Mouse (Mus musculus) intestine, postnatal 0 days (tissue): ENCODE measurements around the gene Rpn1. TPM values are rescaled to one million over a fixed set of nuclear protein-coding genes. Genes with fewer than 3 reads are reported as not detected.

Experiments used
- ATAC-seq: fragments of 200-750 bp; cut with Nextera tagmentation; 2 replicates; pipeline ENCODE4 v1.8.0; 2017; ENCODE audit warnings: mild to moderate bottlenecking, moderate TSS enrichment, moderate library complexity
- H3K27ac ChIP-seq: fragments of 300-500 bp; sonication (generic); 2 replicates; pipeline ENCODE4 v1.5.1; 2014; ENCODE audit warnings: mild to moderate bottlenecking, low read depth, low read length, moderate library complexity
- H3K27me3 ChIP-seq: fragments of 300-500 bp; sonication (generic); replicated peaks from 2 replicates; pipeline ENCODE4 v1.6.1; 2014; ENCODE audit warnings: low read length, mixed read lengths; ENCODE audit not compliant: control insufficient read depth, insufficient read depth
- H3K36me3 ChIP-seq: fragments of 300-500 bp; sonication (generic); 2 replicates; pipeline ENCODE4 v1.6.1; 2014; ENCODE audit warnings: mild to moderate bottlenecking, moderate library complexity; ENCODE audit not compliant: control insufficient read depth, insufficient read depth
- H3K4me1 ChIP-seq: fragments of 300-500 bp; sonication (generic); replicated peaks from 2 replicates; pipeline ENCODE4 v1.6.1; 2014; ENCODE audit warnings: antibody characterized with exemption, low read length, mixed read lengths; ENCODE audit not compliant: control insufficient read depth, insufficient read depth
- H3K4me2 ChIP-seq: fragments of 300-500 bp; sonication (generic); replicated peaks from 2 replicates; pipeline ENCODE4 v1.6.1; 2014; ENCODE audit warnings: low read depth, mild to moderate bottlenecking, moderate library complexity
- H3K4me3 ChIP-seq: fragments of 300-500 bp; sonication (generic); 2 replicates; pipeline ENCODE4 v1.5.1; 2014; ENCODE audit warnings: low read depth, low read length
- H3K9ac ChIP-seq: fragments of 300-500 bp; sonication (generic); 2 replicates; pipeline ENCODE4 v1.6.1; 2014; ENCODE audit warnings: mild to moderate bottlenecking, low read depth, low read length
- H3K9me3 ChIP-seq: fragments of 300-500 bp; sonication (generic); 2 replicates; pipeline ENCODE4 v1.6.1; 2016; ENCODE audit warnings: mixed run types; ENCODE audit not compliant: control insufficient read depth
- CTCF ChIP-seq: sonication (generic); IDR thresholded peaks from 2 replicates; pipeline ENCODE4 v1.5.1; 2016; ENCODE audit warnings: low read depth, mild to moderate bottlenecking, control low read depth, antibody characterized with exemption, moderate library complexity
- WGBS: fragments of 180-500 bp; shearing (Covaris S2); extraction: QIAGEN DNeasy Blood & Tissue Kit; methylation state at CpG from one replicate; pipeline ENCODE4 v1.1.7; 2014; 5-methylcytosine and 5-hydroxymethylcytosine counted together
- polyA plus RNA-seq: library from polyadenylated mRNA; unstranded; fragments of >200 nt; fragmentation: Nextera tagmentation; extraction: Ambion mirVana; gene quantifications from 2 replicates; pipeline ENCODE4 v1.2.1, GENCODE M21; 2015

Rpn1 gene
- polyA plus RNA-seq, 1 experiment from 2014 or later = 184 TPM

- no peak overlapping the region for H3K4me2 ChIP-seq
- TF ChIP-seq CTCF = no peak
- ATAC-seq = no peak
- H3K9me3 ChIP-seq = no peaks in the 10 kb centered on the region
- no peak overlapping the region for H3K4me3 ChIP-seq
- no peaks in the 10 kb centered on the region for H3K36me3 ChIP-seq
- H3K9ac ChIP-seq = no peak overlapping the region
- H3K27ac ChIP-seq = no peak overlapping the region
- H3K27me3 ChIP-seq = no peaks in the 10 kb centered on the region
- 70% methylated on average over 4 of the region's 4 CpGs for WGBS
- H3K4me1 ChIP-seq = no peaks in the 10 kb centered on the region
Observed at GRCm38 (mm10) chr6:88062398-88062797, 21.9 kb upstream of the Rpn1 start.

- H3K4me3 ChIP-seq = no peak overlapping the region
- no peak overlapping the region for H3K27ac ChIP-seq
- no peaks in the 10 kb centered on the region for H3K4me1 ChIP-seq
- no peak overlapping the region for H3K4me2 ChIP-seq
- no peaks in the 10 kb centered on the region for H3K27me3 ChIP-seq
- no peaks in the 10 kb centered on the region for H3K9me3 ChIP-seq
- no peak for ATAC-seq
- WGBS = 72% methylated on average over 3 of the region's 3 CpGs
- no peaks in the 10 kb centered on the region for H3K36me3 ChIP-seq
- no peak overlapping the region for H3K9ac ChIP-seq
- no peak for TF ChIP-seq CTCF
Observed at GRCm38 (mm10) chr6:88064072-88064642, 20.1 kb upstream of the Rpn1 start.

DNA sequence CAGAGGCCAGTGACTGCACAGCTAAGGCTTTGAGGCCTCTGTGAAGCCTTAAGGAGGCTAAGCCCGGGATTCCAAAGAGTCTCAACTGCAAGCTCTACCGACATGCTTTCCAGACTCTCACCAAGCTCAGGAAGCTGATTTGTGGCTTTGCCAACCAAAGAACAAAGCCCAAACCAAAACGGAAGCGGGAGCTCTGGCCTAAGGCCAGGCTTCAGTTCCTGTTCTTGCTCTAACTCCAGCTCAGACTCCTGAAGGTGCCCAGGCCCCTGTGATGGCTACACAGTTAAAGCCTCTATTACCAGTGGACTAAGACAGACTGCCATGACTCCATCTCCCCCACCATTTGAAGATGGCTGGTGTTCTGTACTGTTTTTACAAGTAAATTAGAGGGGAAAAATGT lies 19.2 kb upstream of the Rpn1 start:
- WGBS = 62% methylated on average over 4 of the region's 4 CpGs
- Histone ChIP-seq H3K27me3 (no peaks in the 10 kb centered on the region), H3K4me1 (no peaks in the 10 kb centered on the region), H3K36me3 (no peaks in the 10 kb centered on the region), H3K4me3 (no peak overlapping the region), H3K9ac (no peak overlapping the region), H3K4me2 (no peak overlapping the region), H3K9me3 (no peaks in the 10 kb centered on the region), H3K27ac (no peak overlapping the region)
- ATAC-seq = no peak
- no peak for TF ChIP-seq CTCF

DNA sequence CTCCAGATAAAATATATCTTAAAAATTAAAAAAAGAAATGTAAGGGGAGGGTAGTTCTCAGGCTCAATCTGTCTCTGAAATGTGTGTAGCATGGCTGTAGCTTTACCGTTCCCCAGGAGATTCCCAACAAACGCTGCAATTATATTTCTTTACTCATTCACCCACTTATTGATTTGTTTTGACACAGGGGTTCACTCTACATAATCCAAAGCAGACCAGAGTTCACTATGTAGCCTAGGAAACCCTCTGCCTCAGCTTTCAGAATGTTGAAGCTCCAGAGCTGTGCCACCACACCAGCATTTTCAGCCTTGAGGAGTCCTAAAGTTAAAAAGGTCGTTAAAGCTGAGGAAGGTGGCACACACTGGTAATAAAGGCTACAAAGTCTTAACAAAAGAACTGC lies 18.3 kb upstream of the Rpn1 start:
- TF ChIP-seq CTCF = no peak
- no peak for ATAC-seq
- H3K9ac ChIP-seq = no peak overlapping the region
- no peaks in the 10 kb centered on the region for H3K9me3 ChIP-seq
- WGBS = 39% methylated on average over 3 of the region's 3 CpGs
- no peaks in the 10 kb centered on the region for H3K4me1 ChIP-seq
- no peak overlapping the region for H3K4me3 ChIP-seq
- H3K36me3 ChIP-seq = no peaks in the 10 kb centered on the region
- no peak overlapping the region for H3K4me2 ChIP-seq
- H3K27ac ChIP-seq = no peak overlapping the region
- no peaks in the 10 kb centered on the region for H3K27me3 ChIP-seq

GRCm38 (mm10) chr6:88067722-88068121 lies 16.6 kb upstream of the Rpn1 start:
- ATAC-seq = no peak

GRCm38 (mm10) chr6:88068739-88069138 lies 15.5 kb upstream of the Rpn1 start:
- WGBS = 79% methylated on average over 1 of the region's 1 CpGs
- no peaks in the 10 kb centered on the region for H3K4me1 ChIP-seq
- ATAC-seq = no peak
- no peaks in the 10 kb centered on the region for H3K36me3 ChIP-seq
- TF ChIP-seq CTCF = no peak
- no peak overlapping the region for H3K27ac ChIP-seq
- no peaks in the 10 kb centered on the region for H3K27me3 ChIP-seq
- H3K9ac ChIP-seq = no peak overlapping the region
- H3K9me3 ChIP-seq = no peaks in the 10 kb centered on the region
- H3K4me3 ChIP-seq = no peak overlapping the region
- no peak overlapping the region for H3K4me2 ChIP-seq

More at GRCm38 (mm10) chr6:88067722-88068121, 16.6 kb upstream of the Rpn1 start:
- no peak overlapping the region for H3K4me3 ChIP-seq
- H3K36me3 ChIP-seq = no peaks in the 10 kb centered on the region
- no peaks in the 10 kb centered on the region for H3K9me3 ChIP-seq
- no peak overlapping the region for H3K27ac ChIP-seq
- TF ChIP-seq CTCF = no peak
- no peaks in the 10 kb centered on the region for H3K27me3 ChIP-seq
- H3K9ac ChIP-seq = no peak overlapping the region
- 71% methylated on average over 3 of the region's 3 CpGs for WGBS
- no peak overlapping the region for H3K4me2 ChIP-seq
- no peaks in the 10 kb centered on the region for H3K4me1 ChIP-seq

DNA sequence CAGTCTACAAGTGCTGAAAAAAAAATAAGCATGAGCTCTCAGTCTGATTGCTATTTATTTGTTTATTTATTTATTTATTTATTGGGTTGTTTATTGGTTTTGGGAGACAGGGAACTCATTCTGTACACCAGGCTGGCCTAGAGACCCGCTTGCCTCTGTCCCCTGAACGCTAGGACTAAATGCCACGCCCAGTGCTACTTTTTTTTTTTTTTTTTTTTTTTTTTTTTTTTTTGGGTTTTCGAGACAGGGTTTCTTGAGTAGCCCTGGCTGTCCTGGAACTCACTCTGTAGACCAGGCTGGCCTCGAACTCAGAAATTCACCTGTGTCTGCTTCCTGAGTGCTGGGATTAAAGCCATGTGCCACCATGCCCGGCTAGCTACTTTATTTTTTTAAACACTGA lies 13.8 kb upstream of the Rpn1 start:
- no peak for TF ChIP-seq CTCF
- H3K36me3 ChIP-seq = no peaks in the 10 kb centered on the region
- H3K4me3 ChIP-seq = no peak overlapping the region
- no peaks in the 10 kb centered on the region for H3K4me1 ChIP-seq
- H3K27ac ChIP-seq = no peak overlapping the region
- 60% methylated on average over 6 of the region's 6 CpGs for WGBS
- no peak overlapping the region; the same call in 1 of the 2 replicates for H3K4me2 ChIP-seq
- H3K9me3 ChIP-seq = no peaks in the 10 kb centered on the region
- 0 out of 2 replicates have a peak overlapping the region, but pooled peaks have one; percentile 22 for H3K9ac ChIP-seq
- H3K27me3 ChIP-seq = no peaks in the 10 kb centered on the region
- no peak for ATAC-seq
